In genomic region chr11:68478574-68478981, GRCm38 (mm10) we compare ENCODE assay signal across 19 mouse cellular contexts. TPM values are rescaled to one million over a fixed set of nuclear protein-coding genes. Genes with fewer than 3 reads are reported as not detected.
DNase-seq lines count a peak whose midpoint lies in the region; ATAC-seq and TF ChIP-seq lines count a peak whose summit lies in the region.
"Had no signal": no experiment of that assay in that cellular context is flagged by ENCODE, and none has a peak within 500 bp of the region (broad histone marks: within the 10 kb centered on the region; RNA-seq: fewer than 3 reads in every experiment).

No protein-coding gene starts in this region.

- no peak overlapping the region for H3K27ac ChIP-seq in forebrain, postnatal 0 days (ENCODE audit: low read depth, low read length)
- no peak overlapping the region for H3K27ac ChIP-seq in forebrain, embryonic 14.5 days (ENCODE audit: low read depth, low read length)
- H3K27ac ChIP-seq in stomach, embryonic 16.5 days (ENCODE audit: low read length), result peak overlapping the region; percentile 21; the same call in 1 of the 2 replicates
- no peak overlapping the region for H3K27ac ChIP-seq in stomach, postnatal 0 days (replicated peaks)
- no peak overlapping the region for H3K27ac ChIP-seq in midbrain, embryonic 11.5 days (ENCODE audit: low read depth, low read length)
- H3K27ac ChIP-seq: forebrain, embryonic 15.5 days; heart, embryonic 10.5 days; hindbrain, embryonic 12.5 days; limb, embryonic 13.5 days; liver, embryonic 14.5 days; midbrain, embryonic 15.5 days had no signal

- 68% methylated on average over 3 of the region's 3 CpGs for WGBS in forebrain, postnatal 0 days
- WGBS in forebrain, embryonic 14.5 days, result 91% methylated on average over 3 of the region's 3 CpGs
- 48% methylated on average over 3 of the region's 3 CpGs for WGBS in stomach, embryonic 16.5 days
- 48% methylated on average over 3 of the region's 3 CpGs for WGBS in stomach, postnatal 0 days
- 89% methylated on average over 3 of the region's 3 CpGs for WGBS in midbrain, embryonic 11.5 days

- H3K9ac ChIP-seq in forebrain, postnatal 0 days, result no peak overlapping the region
- no peak overlapping the region for H3K9ac ChIP-seq in forebrain, embryonic 14.5 days (ENCODE audit: low read length)
- H3K9ac ChIP-seq in stomach, embryonic 16.5 days (ENCODE audit: low read length), result no peak overlapping the region
- H3K9ac ChIP-seq in stomach, postnatal 0 days (ENCODE audit: low read length), result no peak overlapping the region
- H3K9ac ChIP-seq in midbrain, embryonic 11.5 days (ENCODE audit: low read length), result no peak overlapping the region
- H3K9ac ChIP-seq: forebrain, embryonic 15.5 days; hindbrain, embryonic 12.5 days; limb, embryonic 13.5 days; liver, embryonic 14.5 days; midbrain, embryonic 15.5 days had no signal

- H3K36me3 ChIP-seq in forebrain, postnatal 0 days (ENCODE audit: insufficient read depth), result no peaks in the 10 kb centered on the region
- no peaks in the 10 kb centered on the region for H3K36me3 ChIP-seq in forebrain, embryonic 14.5 days (ENCODE audit: control insufficient read depth, insufficient read depth, low read length)
- H3K36me3 ChIP-seq in stomach, embryonic 16.5 days (ENCODE audit: control insufficient read depth, insufficient read depth, low read length), result no peaks in the 10 kb centered on the region
- H3K36me3 ChIP-seq in stomach, postnatal 0 days (ENCODE audit: control insufficient read depth, insufficient read depth, low read length), result no peaks in the 10 kb centered on the region
- no peaks in the 10 kb centered on the region for H3K36me3 ChIP-seq in midbrain, embryonic 11.5 days (ENCODE audit: control insufficient read depth, insufficient read depth, low read length)
- H3K36me3 ChIP-seq: forebrain, embryonic 15.5 days; heart, embryonic 10.5 days; hindbrain, embryonic 12.5 days; limb, embryonic 13.5 days; midbrain, embryonic 15.5 days had no signal

- no peak overlapping the region for H3K4me3 ChIP-seq in forebrain, postnatal 0 days (ENCODE audit: low read depth, low read length)
- no peak overlapping the region for H3K4me3 ChIP-seq in forebrain, embryonic 14.5 days (ENCODE audit: low read depth, low read length)
- H3K4me3 ChIP-seq in stomach, embryonic 16.5 days (replicated peaks; ENCODE audit: low read length), result no peak overlapping the region
- H3K4me3 ChIP-seq in stomach, postnatal 0 days (ENCODE audit: low read depth, low read length), result no peak overlapping the region
- H3K4me3 ChIP-seq in midbrain, embryonic 11.5 days (ENCODE audit: low read depth, low read length), result no peak overlapping the region
- H3K4me3 ChIP-seq: erythroblast, embryonic 14.5 days; forebrain, embryonic 15.5 days; heart, embryonic 10.5 days; hindbrain, embryonic 12.5 days; limb, embryonic 13.5 days; midbrain, embryonic 15.5 days had no signal

- H3K9me3 ChIP-seq in forebrain, postnatal 0 days (ENCODE audit: low read length), result no peaks in the 10 kb centered on the region
- H3K9me3 ChIP-seq in forebrain, embryonic 14.5 days (replicated peaks; ENCODE audit: control insufficient read depth, low read length), result no peaks in the 10 kb centered on the region
- no peaks in the 10 kb centered on the region for H3K9me3 ChIP-seq in stomach, embryonic 16.5 days (replicated peaks; ENCODE audit: control insufficient read depth, low read length)
- no peaks in the 10 kb centered on the region for H3K9me3 ChIP-seq in stomach, postnatal 0 days (ENCODE audit: control insufficient read depth, low read length)
- no peaks in the 10 kb centered on the region for H3K9me3 ChIP-seq in midbrain, embryonic 11.5 days (ENCODE audit: control insufficient read depth, low read length)
- H3K9me3 ChIP-seq: forebrain, embryonic 15.5 days; heart, embryonic 10.5 days; hindbrain, embryonic 12.5 days; midbrain, embryonic 15.5 days had no signal

- H3K4me2 ChIP-seq in forebrain, postnatal 0 days (ENCODE audit: low read depth), result no peak overlapping the region
- no peak overlapping the region for H3K4me2 ChIP-seq in forebrain, embryonic 14.5 days (ENCODE audit: low read length)
- no peak overlapping the region for H3K4me2 ChIP-seq in stomach, embryonic 16.5 days (ENCODE audit: low read depth, low read length)
- H3K4me2 ChIP-seq in stomach, postnatal 0 days (replicated peaks; ENCODE audit: low read depth), result no peak overlapping the region
- H3K4me2 ChIP-seq in midbrain, embryonic 11.5 days, result no peak overlapping the region
- H3K4me2 ChIP-seq: forebrain, embryonic 15.5 days; hindbrain, embryonic 12.5 days; limb, embryonic 13.5 days; midbrain, embryonic 15.5 days had no signal

- TF ChIP-seq EP300 in stomach, postnatal 0 days (optimal IDR thresholded peaks at IDR 0.05), result no peak

- TF ChIP-seq CTCF in forebrain, postnatal 0 days (IDR thresholded peaks at IDR 0.05; ENCODE audit: low read depth), result no peak
- no peak for TF ChIP-seq CTCF in stomach, postnatal 0 days (IDR thresholded peaks at IDR 0.05; ENCODE audit: low read depth)

- intact Hi-C loops in left cerebral cortex, postnatal 10 days (cut with DNase I), result no loop called here

- no peaks in the 10 kb centered on the region for H3K27me3 ChIP-seq in forebrain, postnatal 0 days (ENCODE audit: insufficient read depth, low read length)
- no peaks in the 10 kb centered on the region for H3K27me3 ChIP-seq in forebrain, embryonic 14.5 days (replicated peaks; ENCODE audit: control insufficient read depth, insufficient read depth, low read length)
- no peaks in the 10 kb centered on the region for H3K27me3 ChIP-seq in stomach, embryonic 16.5 days (ENCODE audit: control insufficient read depth, insufficient read depth, low read length)
- H3K27me3 ChIP-seq in stomach, postnatal 0 days (ENCODE audit: control insufficient read depth, insufficient read depth, low read length), result no peaks in the 10 kb centered on the region
- H3K27me3 ChIP-seq in midbrain, embryonic 11.5 days (ENCODE audit: control insufficient read depth, insufficient read depth, low read length), result no peaks in the 10 kb centered on the region
- H3K27me3 ChIP-seq: CH12.LX; forebrain, embryonic 15.5 days; hindbrain, embryonic 12.5 days; limb, embryonic 13.5 days; midbrain, embryonic 15.5 days had no signal

- no peaks in the 10 kb centered on the region for H3K4me1 ChIP-seq in forebrain, postnatal 0 days (ENCODE audit: insufficient read depth)
- H3K4me1 ChIP-seq in forebrain, embryonic 14.5 days (ENCODE audit: control insufficient read depth, insufficient read depth, low read length), result no peaks in the 10 kb centered on the region
- H3K4me1 ChIP-seq in stomach, embryonic 16.5 days (ENCODE audit: control insufficient read depth, insufficient read depth, low read length), result peaks cover 8% of the 10 kb centered on the region; the same call in 1 of the 2 replicates
- H3K4me1 ChIP-seq in stomach, postnatal 0 days (replicated peaks; ENCODE audit: control insufficient read depth, insufficient read depth), result no peaks in the 10 kb centered on the region
- no peaks in the 10 kb centered on the region for H3K4me1 ChIP-seq in midbrain, embryonic 11.5 days (ENCODE audit: control insufficient read depth, insufficient read depth, low read length)
- H3K4me1 ChIP-seq: forebrain, embryonic 15.5 days; heart, embryonic 10.5 days; hindbrain, embryonic 12.5 days; limb, embryonic 13.5 days; midbrain, embryonic 15.5 days had no signal

- DNase-seq in forebrain, postnatal 0 days, result peak; percentile 21
- no peak for DNase-seq in forebrain, embryonic 14.5 days (ENCODE audit: low spot score)
- DNase-seq in left cerebral cortex, postnatal 10 days (ENCODE audit: extremely low spot score in 1 of 2, low spot score in 2 of 2), result peak; percentile 24 to 34
- no peak for DNase-seq in left cerebral cortex, adult 11 months (ENCODE audit: low spot score)
- DNase-seq in stomach, postnatal 0 days (ENCODE audit: low spot score), result no peak
- no peak for DNase-seq in spleen, postnatal 10 days (ENCODE audit: low spot score in 2 of 2)
- DNase-seq in midbrain, embryonic 11.5 days (ENCODE audit: low spot score, missing footprints), result no peak
- DNase-seq: adrenal gland, postnatal 10 days; cerebellum, adult 18-20 months; cerebellum, postnatal 36 days had no signal

- ATAC-seq in forebrain, postnatal 0 days, result no peak
- no peak for ATAC-seq in forebrain, embryonic 14.5 days
- no peak for ATAC-seq in stomach, embryonic 16.5 days (ENCODE audit: insufficient read depth, low FRiP score)
- no peak for ATAC-seq in stomach, postnatal 0 days (ENCODE audit: low FRiP score, low TSS enrichment)
- no peak for ATAC-seq in midbrain, embryonic 11.5 days (ENCODE audit: low FRiP score)
- ATAC-seq: forebrain, embryonic 15.5 days; midbrain, embryonic 15.5 days had no signal

RNA-seq across cellular contexts. Expression of gene Pik3r6, which starts 24.2 kb away (rescaled TPM):
- 1.5 and 2.0 TPM in 2 replicates for total RNA-seq in forebrain, postnatal 0 days (2014; rRNA removed)
- polyA plus RNA-seq in forebrain, postnatal 0 days (2015; fragmentation: Nextera tagmentation; extraction: Ambion mirVana), result 0.92 and 1.8 TPM in 2 replicates
- 1.3 and 1.4 TPM in 2 replicates for polyA plus RNA-seq in forebrain, embryonic 14.5 days (2014; fragmentation: Nextera tagmentation; extraction: Ambion mirVana)
- total RNA-seq in left cerebral cortex, postnatal 10 days (2021), result 1 to 10 TPM; 4.1 to 4.3 TPM
- polyA plus RNA-seq in stomach, embryonic 16.5 days (2015; fragmentation: Nextera tagmentation; extraction: Ambion mirVana), result 3.2 and 3.8 TPM in 2 replicates
- polyA plus RNA-seq in stomach, postnatal 0 days (2015; fragmentation: Nextera tagmentation; extraction: Ambion mirVana), result 1.3 and 1.8 TPM in 2 replicates
- polyA plus RNA-seq in midbrain, embryonic 11.5 days (2014; fragmentation: Nextera tagmentation; extraction: Ambion mirVana), result 0.98 and 1.3 TPM in 2 replicates

RNA-seq across cellular contexts. Expression of gene Pik3r5, which starts 46.7 kb away (rescaled TPM):
- 0.54 and 1.8 TPM in 2 replicates for total RNA-seq in forebrain, postnatal 0 days (2014; rRNA removed)
- 0.24 and 0.54 TPM in 2 replicates for polyA plus RNA-seq in forebrain, postnatal 0 days (2015; fragmentation: Nextera tagmentation; extraction: Ambion mirVana)
- 0.11 and 0.20 TPM in 2 replicates for polyA plus RNA-seq in forebrain, embryonic 14.5 days (2014; fragmentation: Nextera tagmentation; extraction: Ambion mirVana)
- total RNA-seq in left cerebral cortex, postnatal 10 days (2021), result 1 to 10 TPM; 2.5 to 2.7 TPM
- polyA plus RNA-seq in stomach, embryonic 16.5 days (2015; fragmentation: Nextera tagmentation; extraction: Ambion mirVana), result 0.65 and 0.79 TPM in 2 replicates
- 0.24 and 0.36 TPM in 2 replicates for polyA plus RNA-seq in stomach, postnatal 0 days (2015; fragmentation: Nextera tagmentation; extraction: Ambion mirVana)
- polyA plus RNA-seq in midbrain, embryonic 11.5 days (2014; fragmentation: Nextera tagmentation; extraction: Ambion mirVana), result 0.43 and 0.92 TPM in 2 replicates

Comparison
In these comparisons a context has a peak if more than half of its experiments do, and no peak if none do; other contexts are left out.
1. DNase-seq: peak in forebrain, postnatal 0 days (single experiment) and left cerebral cortex, postnatal 10 days (2 of 2); none in forebrain, embryonic 14.5 days (single experiment), left cerebral cortex, adult 11 months (single experiment), stomach, postnatal 0 days (single experiment), spleen, postnatal 10 days (0 of 2) and midbrain, embryonic 11.5 days (single experiment).